Mouse (Mus musculus): ENCODE measurements at regions not wholly inside any gene's neighbourhood (a gene's known extent, or its start where the extent isn't known, plus 50 kb on each side); places are given as distances from the start of the nearest gene placed in this dataset.

GRCm38 (mm10) chr19:6645912-6646311 is 103.1 kb upstream of the Slc22a12 start:
- DNase-seq (ENCODE audit: low spot score in 2 of 2) = no peak

- no peak for DNase-seq (ENCODE audit: low spot score in 2 of 2)
Measured at GRCm38 (mm10) chr19:6644871-6645270, 102.0 kb upstream of the Slc22a12 start.

- DNase-seq (ENCODE audit: low spot score in 2 of 2) = no peak
Measured at GRCm38 (mm10) chr19:6639681-6640080, 96.8 kb upstream of the Slc22a12 start.

GRCm38 (mm10) chr19:6633400-6633799 is 90.6 kb upstream of the Slc22a12 start:
- no peak for DNase-seq (ENCODE audit: low spot score in 2 of 2)

- DNase-seq (ENCODE audit: low spot score in 2 of 2) = no peak
Measured at GRCm38 (mm10) chr19:6631817-6632216, 89.0 kb upstream of the Slc22a12 start.

GRCm38 (mm10) chr19:6630613-6630940 is 87.7 kb upstream of the Slc22a12 start:
- no peak for DNase-seq (ENCODE audit: low spot score in 2 of 2)

GRCm38 (mm10) chr19:6629911-6630612 is 87.2 kb upstream of the Slc22a12 start:
- DNase-seq (ENCODE audit: low spot score in 2 of 2) = no peak

GRCm38 (mm10) chr19:6625574-6625973 is 82.7 kb upstream of the Slc22a12 start:
- DNase-seq (ENCODE audit: low spot score in 2 of 2) = no peak

GRCm38 (mm10) chr19:6621023-6621422 is 78.2 kb upstream of the Slc22a12 start:
- DNase-seq (ENCODE audit: low spot score in 2 of 2) = no peak

GRCm38 (mm10) chr19:6619546-6619945 is 76.7 kb upstream of the Slc22a12 start:
- DNase-seq (ENCODE audit: low spot score in 2 of 2) = no peak

GRCm38 (mm10) chr19:6616659-6617058 is 73.8 kb upstream of the Slc22a12 start:
- DNase-seq (ENCODE audit: low spot score in 2 of 2) = no peak

- DNase-seq (ENCODE audit: low spot score in 2 of 2) = peak; percentile 31 to 37
Measured at GRCm38 (mm10) chr19:6612441-6612840, 69.6 kb upstream of the Slc22a12 start.

GRCm38 (mm10) chr19:6611921-6612320 is 69.1 kb upstream of the Slc22a12 start:
- no peak for DNase-seq (ENCODE audit: low spot score in 2 of 2)

- DNase-seq (ENCODE audit: low spot score in 2 of 2) = no peak
Measured at GRCm38 (mm10) chr19:6610715-6611114, 67.9 kb upstream of the Slc22a12 start.

GRCm38 (mm10) chr19:6610051-6610450 is 67.2 kb upstream of the Slc22a12 start:
- no peak for DNase-seq (ENCODE audit: low spot score in 2 of 2)

GRCm38 (mm10) chr19:6607501-6607900 is 64.7 kb upstream of the Slc22a12 start:
- no peak for DNase-seq (ENCODE audit: low spot score in 2 of 2)

- DNase-seq (ENCODE audit: low spot score in 2 of 2) = peak in 1 of 2 experiments; percentile 30
Measured at GRCm38 (mm10) chr19:6606667-6607066, 63.8 kb upstream of the Slc22a12 start.

- no peak for DNase-seq (ENCODE audit: low spot score in 2 of 2)
Measured at GRCm38 (mm10) chr19:6604702-6605101, 61.9 kb upstream of the Slc22a12 start.

- no peak for DNase-seq (ENCODE audit: low spot score in 2 of 2)
Measured at GRCm38 (mm10) chr19:6600873-6601530, 58.2 kb upstream of the Slc22a12 start.

GRCm38 (mm10) chr19:6599281-6599680 is 56.4 kb upstream of the Slc22a12 start:
- no peak for DNase-seq (ENCODE audit: low spot score in 2 of 2)

GRCm38 (mm10) chr19:6598186-6598585 is 55.4 kb upstream of the Slc22a12 start:
- no peak for DNase-seq (ENCODE audit: low spot score in 2 of 2)

GRCm38 (mm10) chr19:6595801-6596200 is 53.0 kb upstream of the Slc22a12 start:
- no peak for DNase-seq (ENCODE audit: low spot score in 2 of 2)

All from frontal cortex, postnatal 36 days (tissue).